Mouse (Mus musculus) neutrophil, adult 59 days (primary cell): ENCODE results near the gene 2410004B18Rik. TPM values are rescaled to one million over a fixed set of nuclear protein-coding genes. Genes with fewer than 3 reads are reported as not detected.

ENCODE experiments used
- total RNA-seq, 2 experiments: library from RNA; stranded (reverse); gene quantifications; 1 replicate in 1 of 2; 2 replicates in 1 of 2; pipeline ENCODE4 v1.2.4; 2023

The 2410004B18Rik gene
- total RNA-seq: 10 to 100 TPM; 26.9 to 30.9 TPM

DNA sequence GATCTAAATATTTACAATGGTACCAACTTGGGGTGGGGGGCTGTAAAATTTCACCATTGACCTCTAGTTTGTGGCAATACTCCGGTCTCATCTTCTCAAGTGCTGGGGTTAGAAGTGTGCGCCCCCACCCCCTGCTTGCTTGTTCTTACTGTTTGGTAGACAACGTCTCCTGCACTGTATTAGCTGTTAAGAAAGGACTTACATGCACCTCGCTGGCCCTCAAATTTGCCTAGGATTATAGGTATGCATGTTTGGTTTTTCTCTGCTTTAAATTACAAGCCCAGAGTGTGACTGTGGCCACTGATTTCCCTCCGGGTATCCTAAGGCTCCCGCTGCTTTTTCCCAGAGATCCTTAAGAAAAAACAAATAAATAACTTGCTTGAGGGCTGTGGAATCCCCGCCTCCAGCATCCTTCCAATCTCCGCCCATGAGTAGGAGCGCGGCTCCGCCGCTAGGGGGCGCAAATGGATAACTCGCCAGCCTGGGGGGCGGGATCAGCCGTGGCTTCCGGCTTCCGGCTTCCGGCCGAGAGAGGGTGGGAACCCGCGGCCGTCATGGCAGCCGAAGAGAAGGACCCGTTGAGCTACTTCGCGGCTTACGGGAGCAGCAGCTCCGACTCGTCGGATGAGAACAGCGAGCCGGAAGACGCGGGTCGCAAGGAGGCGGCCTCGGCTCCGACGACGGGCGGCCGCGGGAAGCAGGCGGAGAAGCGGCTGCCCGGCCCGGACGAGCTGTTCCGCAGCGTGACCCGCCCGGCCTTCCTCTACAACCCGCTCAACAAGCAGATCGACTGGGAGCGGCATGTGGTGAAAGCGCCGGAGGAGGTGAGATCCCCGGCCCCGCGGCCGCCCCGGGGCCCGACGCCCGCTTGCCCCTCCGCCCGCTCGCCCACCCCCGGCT lies at the start of gene 2410004B18Rik:
Gene 2410004B18Rik (plus strand): TSS at position 510 of the 900 bp plus-strand sequence.

DNA sequence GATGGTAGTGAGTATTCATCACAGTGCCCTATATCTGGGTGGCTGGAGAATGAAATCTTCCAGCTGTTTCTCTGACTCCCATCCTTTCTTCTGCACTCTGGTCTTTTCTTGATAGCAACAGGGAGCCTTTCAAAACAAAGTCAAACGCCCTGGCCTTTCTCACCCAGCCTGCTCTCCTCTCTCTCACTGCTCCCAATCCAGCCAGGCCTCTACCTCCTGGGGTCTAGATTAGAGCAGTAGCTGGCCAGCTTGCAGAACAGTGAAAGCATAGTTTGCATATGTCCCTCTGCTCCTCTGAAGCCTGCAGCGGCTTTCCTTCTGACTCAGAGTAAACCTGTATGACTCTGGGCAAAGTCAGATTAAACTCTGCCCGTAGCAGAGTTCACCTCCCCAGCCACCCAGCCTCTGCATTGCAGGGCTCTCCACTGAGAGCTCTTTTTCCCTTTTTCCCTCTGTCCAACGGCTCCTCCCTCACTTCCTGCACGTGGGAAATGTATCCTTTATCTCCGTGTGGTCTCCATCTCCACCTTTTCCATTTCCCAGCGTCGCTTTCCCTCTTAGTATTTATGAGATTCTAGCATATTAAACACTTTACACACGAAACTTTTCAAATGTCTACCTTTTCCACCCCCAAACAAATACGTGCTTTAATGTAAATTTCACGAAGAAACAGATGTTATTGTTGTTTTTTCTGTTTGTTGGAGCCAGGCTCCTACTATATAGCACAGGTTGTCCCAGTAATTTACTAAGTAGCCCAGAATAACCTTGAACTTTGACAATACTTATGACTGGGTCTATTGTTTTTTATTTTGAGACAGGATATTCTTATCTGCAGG lies 15.6 kb upstream of the 2410004B18Rik start, which contains the start of gene Bcl10:
Gene Bcl10 (plus strand): TSS at position 786 of the 836 bp plus-strand sequence.

DNA sequence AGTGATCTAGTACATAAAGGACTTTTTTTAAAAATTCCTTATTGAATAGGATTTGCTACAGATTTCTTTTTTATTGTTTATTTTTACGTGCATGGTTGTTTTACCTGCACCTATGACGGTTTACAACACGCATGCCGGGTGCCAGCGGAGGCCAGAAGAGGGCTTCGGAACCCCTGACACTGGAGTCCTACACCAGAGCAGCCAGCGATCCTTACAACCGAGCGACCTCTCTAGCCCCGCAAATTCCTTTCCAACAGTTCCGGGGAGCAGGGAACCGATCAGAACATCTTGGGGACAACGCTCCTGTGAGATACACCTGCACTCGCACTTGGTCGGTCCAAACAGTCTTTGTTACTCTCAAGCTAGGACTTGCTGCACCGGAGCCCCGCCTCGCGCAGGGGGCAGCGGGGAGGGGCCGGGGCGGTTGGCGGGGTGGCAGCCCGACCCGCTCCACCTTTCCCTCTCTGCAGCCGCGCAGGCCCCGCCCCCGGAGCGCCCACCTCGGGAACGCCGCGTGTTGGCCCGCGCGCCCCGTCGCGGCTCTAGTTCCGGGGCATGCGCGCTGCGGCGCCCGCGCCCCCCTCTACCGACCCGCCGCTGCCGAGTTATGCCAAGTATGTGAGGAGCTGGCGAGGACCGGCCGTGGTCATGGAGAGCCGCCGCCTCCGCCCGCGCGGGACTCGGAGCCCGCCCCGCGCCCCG lies 49.6 kb downstream of the 2410004B18Rik start, which contains the start of gene Syde2:
Gene Syde2 (plus strand): TSS at position 603 of the 702 bp plus-strand sequence.

Other genes starting within 250 kb of the 2410004B18Rik start
- under 1 TPM; 0.22 to 0.64 TPM for gene Ddah1, start 179.3 kb upstream of the 2410004B18Rik start, total RNA-seq
- gene Bcl10, start 15.2 kb upstream of the 2410004B18Rik start, total RNA-seq: 10 to 100 TPM; 79.7 to 82.1 TPM
- gene Syde2, start 49.9 kb downstream of the 2410004B18Rik start, total RNA-seq: under 1 TPM; 0.07 to 0.16 TPM
- not detected for gene Wdr63, start 170.1 kb downstream of the 2410004B18Rik start, total RNA-seq
- not detected for gene Mcoln3, start 179.4 kb downstream of the 2410004B18Rik start, total RNA-seq
- gene Mcoln2, start 211.8 kb downstream of the 2410004B18Rik start, total RNA-seq: 1 to 10 TPM in 1 of 2 experiments, under 1 TPM in 1; 0.62 to 1.1 TPM